Mouse (Mus musculus) heart, embryonic 14.5 days (tissue): Measurements from ENCODE around the gene Slc39a11. TPM values are rescaled to one million over a fixed set of nuclear protein-coding genes. Genes with fewer than 3 reads are reported as not detected.
A peak's percentile ranks its signal among the peaks of the same experiment; 100 is the strongest.

ENCODE experiments used
- ATAC-seq: fragments of 200-750 bp; cut with Nextera tagmentation; 2 replicates; pipeline ENCODE4 v1.8.0; 2017; ENCODE audit warnings: low read depth, moderate TSS enrichment; ENCODE audit not compliant: insufficient number of reproducible peaks, insufficient read depth, low FRiP score
- H3K27ac ChIP-seq, 2 experiments: fragments of 200-500 bp in 1 of 2; fragments of 300-500 bp in 1 of 2; sonication (generic) in 1 of 2; replicated peaks in 1 of 2; 2 replicates each; pipeline ENCODE4 v1.5.1; 2012 to 2014; ENCODE audit warnings: low read depth in 2 of 2, low read length in 2 of 2, control low read depth in 1 of 2, mild to moderate bottlenecking in 1 of 2, mixed read lengths in 1 of 2; ENCODE audit not compliant: control insufficient read depth in 1 of 2, insufficient read depth in 1 of 2
- H3K27me3 ChIP-seq: fragments of 300-500 bp; sonication (generic); 2 replicates; pipeline ENCODE4 v1.6.1; 2014; ENCODE audit warnings: mild to moderate bottlenecking, low read length, control low read depth; ENCODE audit not compliant: control insufficient read depth, insufficient read depth
- H3K36me3 ChIP-seq: fragments of 300-500 bp; sonication (generic); 2 replicates; pipeline ENCODE4 v1.6.1; 2014; ENCODE audit warnings: mild to moderate bottlenecking, control low read depth, low read length, mixed read lengths; ENCODE audit not compliant: control insufficient read depth, insufficient read depth
- H3K4me1 ChIP-seq, 2 experiments: fragments of 200-500 bp in 1 of 2; fragments of 300-500 bp in 1 of 2; sonication (generic) in 1 of 2; 2 replicates each; pipeline ENCODE4 v1.6.1; 2012 to 2014; ENCODE audit warnings: low read length in 2 of 2, control low read depth in 1 of 2, mixed read lengths in 1 of 2; ENCODE audit not compliant: control insufficient read depth in 2 of 2, insufficient read depth in 2 of 2
- H3K4me2 ChIP-seq: fragments of 300-500 bp; sonication (generic); 2 replicates; pipeline ENCODE4 v1.6.1; 2014; ENCODE audit warnings: mild to moderate bottlenecking, low read length
- H3K4me3 ChIP-seq, 2 experiments: fragments of 200-500 bp in 1 of 2; fragments of 300-500 bp in 1 of 2; sonication (generic) in 1 of 2; 2 replicates each; pipeline ENCODE4 v1.5.1; 2012 to 2014; ENCODE audit warnings: low read length in 2 of 2, mild to moderate bottlenecking in 2 of 2, control low read depth in 1 of 2, low read depth in 1 of 2, moderate library complexity in 1 of 2; ENCODE audit not compliant: control insufficient read depth in 1 of 2, insufficient read depth in 1 of 2
- H3K9ac ChIP-seq: fragments of 300-500 bp; sonication (generic); 2 replicates; pipeline ENCODE4 v1.6.1; 2014; ENCODE audit warnings: mild to moderate bottlenecking, low read length
- H3K9me3 ChIP-seq: fragments of 300-500 bp; sonication (generic); 2 replicates; pipeline ENCODE4 v1.6.1; 2016; ENCODE audit warnings: low read length, control low read depth; ENCODE audit not compliant: control insufficient read depth
- WGBS: fragments of 180-500 bp; shearing (Covaris S2); extraction: QIAGEN DNeasy Blood & Tissue Kit; methylation state at CpG from one replicate; pipeline ENCODE4 v1.1.7; 2014; 5-methylcytosine and 5-hydroxymethylcytosine counted together
- polyA plus RNA-seq: library from polyadenylated mRNA; unstranded; fragments of >200 nt; fragmentation: Nextera tagmentation; extraction: Ambion mirVana; gene quantifications from 2 replicates; pipeline ENCODE4 v1.2.1, GENCODE M21; 2014

The Slc39a11 gene
- polyA plus RNA-seq, result 13.4 and 13.6 TPM in 2 replicates

GRCm38 (mm10) chr11:113649353-113650210 is at the start of gene Slc39a11:
TSS of gene Slc39a11 (minus strand) at chr11:113650079.
- WGBS, result under 1% methylated on average over 70 of the region's 91 CpGs
- no peaks in the 10 kb centered on the region for H3K9me3 ChIP-seq
- peak within 1 kb of the TSS; percentile 84 for H3K4me2 ChIP-seq
- H3K9ac ChIP-seq, result peak within 1 kb of the TSS; percentile 97
- peak; percentile 60; the same call in 1 of the 2 replicates for ATAC-seq
- H3K27me3 ChIP-seq, result no peaks in the 10 kb centered on the region
- peak within 1 kb of the TSS; percentile 60 to 80 for H3K27ac ChIP-seq
- peaks cover 28% of the 10 kb centered on the region for H3K36me3 ChIP-seq
- H3K4me1 ChIP-seq, result peaks cover 4 to 14% of the 10 kb centered on the region in 2 experiments
- H3K4me3 ChIP-seq, result peak within 1 kb of the TSS; percentile 74 to 98

GRCm38 (mm10) chr11:113699643-113700042 is 49.8 kb upstream of the Slc39a11 start:
- Histone ChIP-seq H3K4me2 (no peak overlapping the region), H3K27me3 (no peaks in the 10 kb centered on the region), H3K27ac (no peak overlapping the region), H3K4me1 (peaks cover 0 to 3% of the 10 kb centered on the region in 2 experiments; a peak in 1 of 4 replicates), H3K36me3 (peaks cover 17% of the 10 kb centered on the region), H3K9me3 (0 out of 2 replicates have a peak, but pooled peaks cover 4% of the 10 kb centered on the region), H3K4me3 (no peak overlapping the region), H3K9ac (no peak overlapping the region)
- ATAC-seq, result no peak
- 80% methylated on average over 7 of the region's 7 CpGs for WGBS

- peaks cover 32% of the 10 kb centered on the region for H3K36me3 ChIP-seq
- WGBS, result 76% methylated on average over 12 of the region's 12 CpGs
Observed at GRCm38 (mm10) chr11:113698013-113698545, 48.2 kb upstream of the Slc39a11 start.

GRCm38 (mm10) chr11:113697571-113697970 is 47.7 kb upstream of the Slc39a11 start:
- ATAC-seq, result no peak
- Histone ChIP-seq H3K4me2 (no peak overlapping the region), H3K9ac (no peak overlapping the region), H3K36me3 (peaks cover 37% of the 10 kb centered on the region), H3K27me3 (no peaks in the 10 kb centered on the region), H3K4me1 (no peaks in the 10 kb centered on the region), H3K27ac (no peak overlapping the region), H3K4me3 (no peak overlapping the region), H3K9me3 (0 out of 2 replicates have a peak, but pooled peaks cover 4% of the 10 kb centered on the region)
- WGBS, result 65% methylated on average over 5 of the region's 5 CpGs

More at GRCm38 (mm10) chr11:113698013-113698545, 48.2 kb upstream of the Slc39a11 start:
- Histone ChIP-seq H3K4me2 (no peak overlapping the region), H3K4me1 (no peaks in the 10 kb centered on the region), H3K9ac (no peak overlapping the region), H3K27ac (no peak overlapping the region), H3K4me3 (no peak overlapping the region), H3K9me3 (0 out of 2 replicates have a peak, but pooled peaks cover 4% of the 10 kb centered on the region), H3K27me3 (no peaks in the 10 kb centered on the region)
- no peak for ATAC-seq

- Histone ChIP-seq H3K27me3 (no peaks in the 10 kb centered on the region), H3K9ac (no peak overlapping the region), H3K4me1 (no peaks in the 10 kb centered on the region), H3K4me3 (no peak overlapping the region), H3K4me2 (no peak overlapping the region), H3K27ac (no peak overlapping the region), H3K36me3 (peaks cover 86% of the 10 kb centered on the region), H3K9me3 (0 out of 2 replicates have a peak, but pooled peaks cover 4% of the 10 kb centered on the region)
- no peak for ATAC-seq
- 77% methylated on average over 3 of the region's 3 CpGs for WGBS
Observed at GRCm38 (mm10) chr11:113691851-113692250, 42.0 kb upstream of the Slc39a11 start.

GRCm38 (mm10) chr11:113691318-113691717 is 41.4 kb upstream of the Slc39a11 start:
- Histone ChIP-seq H3K4me3 (no peak overlapping the region), H3K9ac (no peak overlapping the region), H3K4me1 (no peaks in the 10 kb centered on the region), H3K36me3 (peaks cover 89% of the 10 kb centered on the region), H3K27me3 (no peaks in the 10 kb centered on the region), H3K27ac (no peak overlapping the region), H3K4me2 (no peak overlapping the region), H3K9me3 (0 out of 2 replicates have a peak, but pooled peaks cover 4% of the 10 kb centered on the region)
- ATAC-seq, result no peak
- 86% methylated on average over 5 of the region's 5 CpGs for WGBS

- Histone ChIP-seq H3K27me3 (no peaks in the 10 kb centered on the region), H3K4me1 (peaks cover 0 to 4% of the 10 kb centered on the region in 2 experiments; a peak in 1 of 4 replicates), H3K4me2 (no peak overlapping the region), H3K27ac (no peak overlapping the region), H3K4me3 (no peak overlapping the region), H3K9ac (no peak overlapping the region), H3K36me3 (peaks cover 86% of the 10 kb centered on the region), H3K9me3 (0 out of 2 replicates have a peak, but pooled peaks cover 1% of the 10 kb centered on the region)
- ATAC-seq, result no peak
- 92% methylated on average over 12 of the region's 12 CpGs for WGBS
Observed at GRCm38 (mm10) chr11:113690506-113690905, 40.6 kb upstream of the Slc39a11 start.
